In genomic region chr5:123227762-123228523, GRCm38 (mm10) we compare ENCODE assay signal across 8 mouse cellular contexts. TPM values are rescaled to one million over a fixed set of nuclear protein-coding genes. Genes with fewer than 3 reads are reported as not detected.
A peak's percentile ranks its signal among the peaks of the same experiment; 100 is the strongest.
DNase-seq lines count a peak whose midpoint lies in the region; ATAC-seq and TF ChIP-seq lines count a peak whose summit lies in the region.

No protein-coding gene starts in this region.

- no peak for TF ChIP-seq CTCF in bone marrow, adult 2 months (IDR thresholded peaks at IDR 0.05; ENCODE audit: control insufficient read depth, insufficient read depth, low read length)
- no peak for TF ChIP-seq CTCF in midbrain, postnatal 0 days (IDR thresholded peaks at IDR 0.05)

- peak overlapping the region; percentile 99 for H3K4me3 ChIP-seq in bone marrow, adult 2 months (replicated peaks; ENCODE audit: control insufficient read depth, low read depth, low read length)
- H3K4me3 ChIP-seq in embryonic facial prominence, embryonic 15.5 days (replicated peaks), result peak overlapping the region; percentile 87
- H3K4me3 ChIP-seq in limb, embryonic 14.5 days (replicated peaks; ENCODE audit: low read length), result peak overlapping the region; percentile 80
- peak overlapping the region; percentile 83 for H3K4me3 ChIP-seq in midbrain, postnatal 0 days (ENCODE audit: low read depth, low read length)

- 1% methylated on average over 42 of the region's 42 CpGs for WGBS in bone marrow, adult 2 months
- 2% methylated on average over 42 of the region's 42 CpGs for WGBS in embryonic facial prominence, embryonic 15.5 days
- WGBS in limb, embryonic 14.5 days, result 3% methylated on average over 42 of the region's 42 CpGs
- WGBS in midbrain, postnatal 0 days, result 2% methylated on average over 42 of the region's 42 CpGs

- DNase-seq in 416B (ENCODE audit: low read depth), result peak; percentile 98
- DNase-seq in heart, adult 8-10 months (ENCODE audit: low spot score), result peak; percentile 96
- DNase-seq in kidney, adult 9 months, result peak; percentile 97
- DNase-seq in limb, embryonic 14.5 days (ENCODE audit: low spot score), result peak; percentile 92
- DNase-seq in midbrain, postnatal 0 days (ENCODE audit: low spot score), result peak; percentile 96
- peak; percentile 92 to 95 for DNase-seq in spleen, postnatal 14 days (ENCODE audit: low spot score in 2 of 2)

- peak overlapping the region; percentile 83 for H3K9ac ChIP-seq in embryonic facial prominence, embryonic 15.5 days
- H3K9ac ChIP-seq in limb, embryonic 14.5 days (ENCODE audit: low read depth, low read length, severe bottlenecking), result peak overlapping the region; percentile 89
- peak overlapping the region; percentile 86 for H3K9ac ChIP-seq in midbrain, postnatal 0 days (replicated peaks; ENCODE audit: low read length, poor library complexity, severe bottlenecking)

- H3K9me3 ChIP-seq in embryonic facial prominence, embryonic 15.5 days (replicated peaks), result no peaks in the 10 kb centered on the region
- no peaks in the 10 kb centered on the region for H3K9me3 ChIP-seq in limb, embryonic 14.5 days (ENCODE audit: control insufficient read depth, low read length)
- H3K9me3 ChIP-seq in midbrain, postnatal 0 days (ENCODE audit: low read length), result no peaks in the 10 kb centered on the region

- H3K4me2 ChIP-seq in embryonic facial prominence, embryonic 15.5 days (replicated peaks), result peak overlapping the region; percentile 63
- H3K4me2 ChIP-seq in limb, embryonic 14.5 days (replicated peaks; ENCODE audit: low read depth, low read length, severe bottlenecking), result peak overlapping the region; percentile 78
- H3K4me2 ChIP-seq in midbrain, postnatal 0 days (ENCODE audit: low read depth, low read length, poor library complexity, severe bottlenecking), result peak overlapping the region; percentile 75

- H3K4me1 ChIP-seq in bone marrow, adult 2 months (ENCODE audit: control insufficient read depth, insufficient read depth, low read length), result peaks cover 6% of the 10 kb centered on the region
- peaks cover 10% of the 10 kb centered on the region for H3K4me1 ChIP-seq in embryonic facial prominence, embryonic 15.5 days
- H3K4me1 ChIP-seq in limb, embryonic 14.5 days (ENCODE audit: control insufficient read depth, insufficient read depth, low read length), result peaks cover 3% of the 10 kb centered on the region; the same call in 1 of the 2 replicates
- no peaks in the 10 kb centered on the region for H3K4me1 ChIP-seq in midbrain, postnatal 0 days (ENCODE audit: insufficient read depth, low read length)

- peak; percentile 64; the same call in 1 of the 2 replicates for TF ChIP-seq POLR2A in bone marrow, adult 2 months (IDR thresholded peaks at IDR 0.05; ENCODE audit: borderline replicate concordance, control insufficient read depth, low read depth, low read length)
- peak; percentile 47; the same call in 1 of the 2 replicates for TF ChIP-seq POLR2A in limb, embryonic 14.5 days (IDR thresholded peaks at IDR 0.05; ENCODE audit: borderline replicate concordance, extremely low read depth, insufficient read depth, insufficient read length)

- peaks cover under 1% of the 10 kb centered on the region; the same call in 1 of the 2 replicates for H3K36me3 ChIP-seq in embryonic facial prominence, embryonic 15.5 days
- H3K36me3 ChIP-seq in limb, embryonic 14.5 days (ENCODE audit: control insufficient read depth, insufficient read depth, low read length), result peaks cover 6% of the 10 kb centered on the region
- H3K36me3 ChIP-seq in midbrain, postnatal 0 days (ENCODE audit: insufficient read depth, low read length), result 0 out of 2 replicates have a peak, but pooled peaks cover 2% of the 10 kb centered on the region

- H3K27ac ChIP-seq in bone marrow, adult 2 months (ENCODE audit: control insufficient read depth, insufficient read depth, low read depth, low read length, poor library complexity), result peak overlapping the region; percentile 71
- 0 out of 2 replicates have a peak overlapping the region, but pooled peaks have one; percentile 48 for H3K27ac ChIP-seq in embryonic facial prominence, embryonic 15.5 days (replicated peaks)
- peak overlapping the region; percentile 38; the same call in 1 of the 2 replicates for H3K27ac ChIP-seq in limb, embryonic 14.5 days (replicated peaks; ENCODE audit: low read depth, low read length)
- H3K27ac ChIP-seq in midbrain, postnatal 0 days (ENCODE audit: low read depth, low read length), result no peak overlapping the region

- ATAC-seq in embryonic facial prominence, embryonic 15.5 days (ENCODE audit: insufficient number of reproducible peaks, low FRiP score, low TSS enrichment, low read depth), result peak; percentile 83
- ATAC-seq in limb, embryonic 14.5 days (ENCODE audit: low FRiP score, low read depth), result peak; percentile 93
- ATAC-seq in midbrain, postnatal 0 days (ENCODE audit: low FRiP score), result peak; percentile 89

- no peaks in the 10 kb centered on the region for H3K27me3 ChIP-seq in embryonic facial prominence, embryonic 15.5 days
- H3K27me3 ChIP-seq in limb, embryonic 14.5 days (ENCODE audit: control insufficient read depth, insufficient read depth, low read length), result no peaks in the 10 kb centered on the region
- H3K27me3 ChIP-seq in midbrain, postnatal 0 days (ENCODE audit: insufficient read depth, low read length), result no peaks in the 10 kb centered on the region

RNA-seq across cellular contexts. Expression of gene Wdr66, which starts 24.0 kb away (rescaled TPM):
- polyA plus RNA-seq in bone marrow, adult 2 months (2011; ENCODE audit: insufficient read depth, insufficient read length, low replicate concordance, missing spikeins), result 0.77 and 1.2 TPM in 2 replicates
- polyA plus RNA-seq in embryonic facial prominence, embryonic 15.5 days (2015; fragmentation: Nextera tagmentation; extraction: Ambion mirVana), result 3.4 and 4.7 TPM in 2 replicates
- under 1 TPM; 0.65 to 0.82 (median 0.73) TPM for total RNA-seq in heart, adult 8-10 months (2022)
- 0.86 and 0.87 TPM in 2 replicates for polyA plus RNA-seq in limb, embryonic 14.5 days (2012; rRNA removed)
- 0.50 and 0.53 TPM in 2 replicates for polyA plus RNA-seq in limb, embryonic 14.5 days (2014; fragmentation: Nextera tagmentation; extraction: Ambion mirVana)
- total RNA-seq in midbrain, postnatal 0 days (2014; rRNA removed), result 2.2 and 3.3 TPM in 2 replicates
- polyA plus RNA-seq in midbrain, postnatal 0 days (2015; fragmentation: Nextera tagmentation; extraction: Ambion mirVana), result 1.4 and 2.0 TPM in 2 replicates

RNA-seq across cellular contexts. Expression of gene Hpd, which starts 45.4 kb away (rescaled TPM):
- polyA plus RNA-seq in bone marrow, adult 2 months (2011; ENCODE audit: insufficient read depth, insufficient read length, low replicate concordance, missing spikeins), result 3.2 and 21.0 TPM in 2 replicates
- polyA plus RNA-seq in embryonic facial prominence, embryonic 15.5 days (2015; fragmentation: Nextera tagmentation; extraction: Ambion mirVana), result not detected in 2 replicates
- not detected for total RNA-seq in heart, adult 8-10 months (2022)
- not detected in 2 replicates for polyA plus RNA-seq in limb, embryonic 14.5 days (2012; rRNA removed)
- polyA plus RNA-seq in limb, embryonic 14.5 days (2014; fragmentation: Nextera tagmentation; extraction: Ambion mirVana), result not detected in 2 replicates
- not detected in 2 replicates for total RNA-seq in midbrain, postnatal 0 days (2014; rRNA removed)
- not detected in 2 replicates for polyA plus RNA-seq in midbrain, postnatal 0 days (2015; fragmentation: Nextera tagmentation; extraction: Ambion mirVana)

RNA-seq across cellular contexts. Expression of gene Psmd9, which starts 58.7 kb away (rescaled TPM):
- polyA plus RNA-seq in bone marrow, adult 2 months (2011; ENCODE audit: insufficient read depth, insufficient read length, low replicate concordance, missing spikeins), result 70.7 and 83.3 TPM in 2 replicates
- 92.3 and 95.4 TPM in 2 replicates for polyA plus RNA-seq in embryonic facial prominence, embryonic 15.5 days (2015; fragmentation: Nextera tagmentation; extraction: Ambion mirVana)
- 10 to 100 TPM; 11.7 to 16.6 (median 13.8) TPM for total RNA-seq in heart, adult 8-10 months (2022)
- polyA plus RNA-seq in limb, embryonic 14.5 days (2012; rRNA removed), result 44.0 and 47.0 TPM in 2 replicates
- 61.1 and 65.1 TPM in 2 replicates for polyA plus RNA-seq in limb, embryonic 14.5 days (2014; fragmentation: Nextera tagmentation; extraction: Ambion mirVana)
- total RNA-seq in midbrain, postnatal 0 days (2014; rRNA removed), result 26.1 and 26.5 TPM in 2 replicates
- polyA plus RNA-seq in midbrain, postnatal 0 days (2015; fragmentation: Nextera tagmentation; extraction: Ambion mirVana), result 76.3 and 81.8 TPM in 2 replicates
